Mouse (Mus musculus) kidney, postnatal 14 days (tissue): ENCODE data around the gene Sult6b2.
A peak's percentile ranks its signal among the peaks of the same experiment; 100 is the strongest.

Experiments used
- DNase-seq: peaks from one replicate; pipeline ENCODE4 v3.0.0; 2022; ENCODE audit warnings: mixed read lengths

Sult6b2 gene

DNA sequence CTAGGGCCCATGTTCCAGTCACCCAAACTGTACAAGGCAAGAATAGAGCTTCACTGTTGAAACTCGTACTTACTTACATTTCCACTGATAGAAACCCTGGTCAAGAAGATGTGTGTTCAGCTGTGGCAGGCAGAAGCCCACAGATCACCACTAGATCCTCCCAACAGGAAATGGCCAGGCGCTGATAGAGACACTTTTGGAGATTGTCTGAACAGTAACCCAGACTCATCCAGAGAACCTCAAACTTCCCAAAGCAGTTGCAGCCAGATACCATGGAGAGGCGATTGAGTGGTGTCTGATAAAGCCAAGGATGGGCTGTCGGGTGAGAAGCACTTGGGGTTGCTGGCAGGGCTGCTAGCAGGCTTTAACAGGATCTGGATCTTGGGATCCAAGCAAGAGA lies 27.4 kb downstream of the Sult6b2 start:
- no peak for DNase-seq

DNA sequence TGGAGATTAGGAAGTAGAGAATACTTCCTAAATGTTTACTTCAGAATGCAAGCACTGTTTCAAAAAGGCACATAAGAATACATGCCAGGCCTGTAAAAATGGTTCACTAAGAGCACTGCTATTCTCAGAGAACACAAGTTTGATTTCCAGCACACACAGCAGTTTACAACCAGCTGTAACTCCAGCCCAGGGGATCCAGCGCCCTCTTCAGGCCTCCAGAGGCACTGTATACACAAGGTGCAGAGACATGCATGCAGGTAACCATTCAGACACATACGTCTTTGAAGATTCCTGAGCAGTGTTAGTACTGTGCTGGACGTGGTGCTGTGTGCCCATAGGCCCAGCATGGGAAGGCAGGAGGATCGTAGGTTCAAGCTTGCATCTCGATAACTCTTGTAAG lies 30.7 kb downstream of the Sult6b2 start:
- DNase-seq = no peak

DNA sequence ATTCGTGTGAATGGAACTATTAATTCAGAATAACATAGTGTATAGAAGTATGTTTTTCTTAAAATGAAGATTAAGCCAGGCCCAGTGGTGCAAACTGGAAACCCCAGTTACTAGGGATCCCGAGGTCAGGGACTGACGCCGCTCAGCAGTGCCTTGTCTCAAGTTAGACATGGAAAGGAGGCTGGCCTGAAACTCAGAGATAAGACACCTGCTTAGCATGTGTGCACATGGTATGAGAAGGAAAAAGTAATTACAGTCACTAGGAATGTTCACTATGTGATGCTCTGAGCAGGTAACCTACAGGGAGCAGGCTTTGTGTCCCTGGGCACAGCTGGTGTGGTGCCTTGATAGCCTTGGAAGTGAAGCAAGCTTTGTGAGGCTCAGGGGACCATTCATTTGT lies 32.7 kb downstream of the Sult6b2 start:
- no peak for DNase-seq

DNA sequence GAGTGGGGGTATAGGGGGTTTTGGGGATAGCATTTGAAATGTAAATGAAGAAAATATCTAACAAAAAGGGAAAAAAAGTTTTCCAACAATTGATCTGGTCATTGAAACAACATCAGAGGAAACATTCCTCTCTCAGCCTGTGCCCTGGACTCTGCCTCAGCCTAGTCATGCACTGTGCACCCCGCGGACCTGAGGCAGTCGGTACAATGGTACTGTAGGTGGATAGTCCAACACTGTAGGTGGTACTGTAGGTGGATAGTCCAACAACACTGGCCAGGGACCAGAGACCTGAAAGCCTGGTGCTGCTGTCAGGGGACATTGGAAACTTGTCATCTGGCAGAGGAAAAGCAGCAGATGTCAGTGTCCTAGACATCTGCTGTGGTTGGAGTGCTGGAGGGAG lies 34.4 kb downstream of the Sult6b2 start:
- DNase-seq = peak; percentile 28

DNA sequence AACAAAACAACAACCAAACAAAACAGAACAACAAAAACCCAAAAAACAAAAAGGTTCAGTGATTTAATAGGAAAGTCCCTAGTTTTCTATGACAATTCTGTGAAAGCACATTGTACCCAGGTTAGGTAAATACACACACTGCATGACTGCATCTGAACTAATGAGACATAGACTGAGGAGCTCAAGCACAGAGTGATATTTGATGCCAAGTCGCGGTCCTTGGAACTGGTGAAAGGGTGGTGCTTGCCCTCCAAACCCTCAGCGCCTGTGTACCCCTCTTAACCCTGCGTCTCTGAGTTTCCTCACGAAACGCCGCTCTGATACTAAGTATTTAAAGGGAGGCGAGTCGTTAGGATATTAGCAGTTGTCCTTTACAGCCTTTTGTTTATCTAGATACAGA lies 37.0 kb downstream of the Sult6b2 start:
- no peak for DNase-seq

DNA sequence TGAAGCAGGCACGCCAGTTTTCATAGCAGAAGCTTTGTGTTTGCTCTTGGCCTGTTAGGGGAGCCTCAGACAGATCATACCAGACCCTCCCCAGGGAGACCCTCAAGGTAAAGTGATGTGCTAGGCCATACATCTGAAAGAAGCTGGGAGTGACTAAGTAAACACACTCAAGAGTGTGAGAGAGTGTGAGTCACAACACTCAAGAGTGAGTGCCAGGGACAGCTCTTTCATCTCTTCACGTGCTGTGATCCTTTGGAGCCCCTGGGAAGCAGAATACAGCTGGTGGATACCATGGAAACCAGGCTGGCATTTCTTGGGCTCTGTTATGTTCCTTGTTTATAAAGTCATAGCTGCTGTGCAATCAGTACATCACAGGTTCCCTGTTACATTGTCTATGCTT lies 39.4 kb downstream of the Sult6b2 start:
- no peak for DNase-seq

DNA sequence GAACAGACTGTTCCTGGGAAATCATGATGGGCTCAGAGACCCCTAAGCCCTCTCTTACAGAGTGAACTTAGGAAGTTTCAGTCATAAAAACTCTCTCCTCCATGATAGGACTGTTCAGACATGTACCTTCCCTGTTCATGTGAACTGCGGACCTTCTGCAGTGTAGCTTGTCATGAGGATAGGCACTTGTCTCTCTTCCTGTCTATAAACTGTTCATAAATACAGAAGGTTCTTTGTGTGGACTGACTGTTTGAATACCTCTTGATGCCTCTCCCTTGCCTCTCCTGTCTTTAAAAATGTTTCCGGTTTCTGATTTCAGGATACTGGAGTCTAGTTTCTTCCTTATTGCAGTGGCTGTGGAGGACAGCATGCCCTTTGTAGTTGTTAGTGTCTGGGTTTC lies 44.7 kb downstream of the Sult6b2 start:
- no peak for DNase-seq

DNA sequence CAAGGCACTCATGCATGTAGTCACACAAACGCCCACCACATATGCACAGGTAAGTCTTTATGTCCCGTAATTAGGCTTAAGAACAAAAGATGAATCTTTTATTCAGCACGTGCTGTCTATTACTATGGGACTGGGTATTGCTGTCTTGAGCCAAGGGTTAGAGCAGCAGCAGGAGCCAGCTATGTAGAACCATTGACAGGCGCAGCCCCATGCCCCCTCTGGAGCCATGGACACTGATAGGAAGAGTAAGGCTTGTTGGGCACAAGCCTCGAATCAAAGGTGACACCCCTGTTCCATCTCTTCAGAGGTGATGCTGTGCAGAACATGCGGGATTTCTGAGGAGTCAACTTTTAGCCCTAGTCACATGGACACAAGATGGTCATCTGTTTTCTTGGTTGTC lies 45.7 kb downstream of the Sult6b2 start:
- DNase-seq = no peak

DNA sequence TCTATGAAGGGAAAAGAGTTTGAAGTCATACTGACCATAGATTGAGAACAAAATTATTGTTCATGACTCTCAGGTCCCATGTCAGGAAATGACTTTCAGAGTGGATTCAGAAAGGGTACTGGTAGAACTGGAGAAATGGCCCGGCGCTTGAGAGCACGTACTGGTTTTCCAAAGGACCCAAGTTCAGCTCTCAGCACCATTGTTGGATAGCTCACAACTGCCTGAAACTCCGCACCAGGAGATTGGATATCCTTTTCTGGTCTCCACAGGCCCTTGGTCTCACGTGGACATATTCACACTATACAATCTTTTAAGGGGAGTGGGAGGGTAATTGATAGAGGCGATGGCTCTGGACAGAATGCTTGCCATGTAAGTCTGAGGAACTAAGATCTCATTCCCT lies 46.3 kb downstream of the Sult6b2 start:
- DNase-seq = no peak

DNA sequence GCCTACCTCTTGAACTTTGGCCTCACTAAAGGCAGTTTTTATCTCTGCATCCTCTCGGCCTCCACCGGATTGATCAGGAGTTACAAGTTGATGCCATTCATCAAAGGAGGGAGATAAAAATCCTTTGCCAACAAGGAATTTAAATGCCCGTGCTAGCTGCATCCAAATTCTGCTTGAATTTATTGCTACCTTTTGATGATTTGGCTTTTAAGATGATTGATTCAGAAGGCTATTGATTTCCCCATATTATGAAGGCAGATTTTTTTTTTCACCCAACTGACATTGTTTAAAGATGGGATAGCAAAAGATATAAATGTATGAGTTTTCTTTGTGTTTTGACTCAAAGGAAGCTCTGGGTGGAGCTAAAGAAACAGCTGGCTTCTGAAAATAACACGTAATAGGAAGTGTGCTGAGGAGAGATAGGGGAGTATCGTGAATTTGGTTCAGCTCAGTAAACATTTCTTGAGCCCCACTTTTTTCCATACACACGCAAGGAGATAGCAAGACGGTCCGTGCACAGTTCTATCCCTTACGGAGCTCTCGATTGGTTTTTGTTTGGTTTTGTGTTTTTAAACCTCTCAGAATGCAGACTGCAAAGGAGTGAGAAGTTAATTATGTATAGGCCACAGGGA lies 46.9 kb downstream of the Sult6b2 start:
- DNase-seq = no peak

DNA sequence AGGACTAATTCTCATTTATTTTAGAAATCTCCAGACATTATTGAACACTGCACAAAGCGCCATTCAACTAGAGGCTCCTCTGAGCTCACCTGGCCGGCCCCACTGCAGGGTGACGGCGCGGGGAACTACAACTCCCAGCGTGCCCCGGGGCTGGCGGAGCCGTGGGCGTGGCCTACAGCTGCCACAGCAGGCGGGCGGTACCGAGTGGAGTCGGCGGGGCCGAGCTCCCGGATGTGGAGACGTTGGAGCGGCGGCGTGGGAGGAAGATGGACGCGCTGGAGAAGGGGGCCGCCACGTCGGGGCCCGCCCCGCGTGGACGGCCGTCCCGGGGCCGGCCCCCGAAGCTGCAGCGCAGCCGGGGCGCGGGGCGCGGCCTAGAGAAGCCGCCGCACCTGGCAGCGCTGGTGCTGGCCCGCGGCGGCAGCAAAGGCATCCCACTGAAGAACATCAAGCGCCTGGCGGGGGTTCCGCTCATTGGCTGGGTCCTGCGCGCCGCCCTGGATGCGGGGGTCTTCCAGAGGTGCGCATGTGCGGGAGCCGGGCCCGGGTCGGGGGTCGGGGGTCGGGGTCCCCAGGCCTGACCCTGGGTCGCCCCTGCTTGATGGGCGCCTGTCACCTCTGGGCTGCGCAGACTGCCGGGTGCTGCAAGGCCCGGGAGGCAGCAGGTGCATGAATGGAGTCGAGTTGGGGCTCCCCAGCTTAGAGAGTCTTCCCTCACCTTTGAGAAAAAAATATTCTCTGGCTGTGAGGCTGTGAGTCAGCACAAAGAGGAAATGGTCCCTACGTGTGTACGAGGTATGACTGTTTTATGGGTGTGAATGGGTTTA lies 47.6 kb downstream of the Sult6b2 start, which contains the start of gene Cmas:
Cmas (plus strand) TSS at position 180 of the 827 bp plus-strand sequence.
- peak; percentile 93 for DNase-seq

DNA sequence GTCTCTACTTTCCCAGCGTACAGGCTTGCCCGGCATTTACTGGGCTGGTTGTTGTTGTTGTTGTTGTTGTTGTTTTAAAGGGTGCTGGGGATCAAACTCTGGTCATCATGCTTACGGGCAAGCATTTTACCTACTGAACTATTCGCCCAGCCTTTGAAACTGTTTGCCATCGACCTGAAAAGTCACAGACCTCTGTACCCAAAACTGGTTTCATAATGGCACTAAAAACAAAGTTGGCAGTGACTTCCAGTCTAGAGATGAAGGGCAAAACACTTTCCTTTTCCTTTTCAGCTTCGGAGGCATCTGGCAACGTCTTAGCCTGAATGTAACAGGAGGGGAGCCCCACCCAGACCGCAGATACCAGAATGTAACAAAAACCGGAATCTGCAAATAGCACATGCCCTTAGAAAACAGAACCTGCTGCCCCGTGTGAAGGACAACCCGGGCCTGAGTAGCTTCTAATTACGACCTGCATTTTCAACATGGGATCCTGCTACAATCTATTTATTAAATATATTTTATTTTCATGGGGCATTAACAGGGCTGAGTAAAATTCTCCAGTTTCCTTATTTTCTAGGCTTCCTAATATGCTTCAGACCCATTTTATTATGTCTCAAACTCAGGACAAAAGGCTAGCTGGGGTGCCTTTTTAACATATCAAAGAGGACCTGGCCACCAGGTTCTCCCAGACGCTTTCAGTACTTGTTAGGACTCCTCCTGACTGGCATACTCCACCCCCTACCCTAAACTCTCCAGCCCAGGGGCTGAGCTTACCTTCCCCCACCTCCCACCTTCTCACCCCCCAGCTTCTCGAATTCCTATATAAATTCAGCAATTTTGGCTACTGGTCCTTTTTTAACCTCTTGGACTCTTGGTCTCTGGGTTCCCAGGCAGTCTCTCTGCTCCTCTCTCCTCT lies 51.7 kb downstream of the Sult6b2 start:
- DNase-seq = no peak

DNA sequence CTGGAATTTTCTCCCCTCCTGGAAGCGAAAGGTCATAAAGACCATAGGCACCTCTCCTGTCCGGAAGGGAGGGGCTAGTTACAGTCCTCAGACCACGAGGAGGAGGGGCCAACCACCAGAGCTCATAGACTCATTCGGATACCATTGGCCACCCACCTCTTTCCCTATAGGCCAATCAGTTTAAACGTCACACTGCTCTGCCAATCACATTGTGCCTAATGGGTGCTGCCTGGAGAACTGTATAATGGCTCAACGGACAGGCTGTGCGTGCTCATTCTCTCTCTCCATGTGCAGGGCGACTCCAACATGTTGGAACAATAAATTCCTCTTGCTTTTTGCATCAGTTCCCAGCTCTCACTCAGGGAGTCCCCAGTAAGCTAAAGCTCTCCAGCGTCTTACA lies 52.9 kb downstream of the Sult6b2 start:
- no peak for DNase-seq

DNA sequence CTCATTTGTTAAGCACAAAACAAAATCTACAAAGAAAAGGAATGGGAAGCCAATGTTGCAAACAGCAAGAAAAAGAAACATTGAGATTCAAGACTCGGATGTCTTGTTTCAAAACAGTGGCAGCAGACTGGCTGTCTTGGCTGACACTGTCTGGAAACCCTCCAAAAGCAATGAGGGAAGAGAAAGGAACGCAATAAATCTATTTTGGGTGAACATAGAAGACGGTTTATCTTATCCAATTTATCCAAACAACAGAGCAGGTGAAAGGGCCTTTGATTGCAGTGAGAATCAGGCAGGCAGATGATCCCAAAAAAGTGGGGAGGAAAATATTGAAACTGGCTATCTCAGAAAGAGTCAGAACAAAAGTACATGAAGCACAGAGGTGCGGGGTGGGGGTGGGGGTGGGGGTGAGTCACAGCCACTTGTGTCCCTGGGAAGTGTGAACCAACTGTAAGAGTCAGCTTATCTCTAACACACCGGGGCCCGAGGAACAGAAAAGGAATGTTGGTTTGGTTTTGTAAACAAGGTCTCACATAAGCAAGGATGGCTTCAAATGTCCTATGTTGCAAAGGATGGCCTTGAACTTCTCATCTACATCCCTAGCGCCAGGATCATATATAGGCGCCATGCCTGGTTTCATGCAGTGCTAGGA lies 56.1 kb downstream of the Sult6b2 start:
- no peak for DNase-seq

DNA sequence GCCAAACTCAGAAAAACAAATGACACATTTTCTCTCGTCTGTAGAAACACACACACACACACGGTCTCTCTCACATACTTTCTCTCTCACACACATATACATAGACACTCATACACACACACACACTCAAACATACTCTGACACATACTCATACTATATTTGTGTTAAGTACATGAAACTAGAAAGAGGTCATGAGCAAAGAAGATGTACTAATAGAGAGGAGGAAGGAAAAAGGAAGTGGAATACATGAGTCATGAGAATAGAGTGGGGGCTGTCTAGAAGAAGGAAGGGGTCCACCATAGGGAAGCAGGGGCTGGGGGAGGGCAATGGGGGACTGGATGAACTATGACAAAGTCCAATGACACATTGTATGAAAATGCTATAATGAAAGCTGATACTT lies 57.1 kb downstream of the Sult6b2 start:
- DNase-seq = no peak

DNA sequence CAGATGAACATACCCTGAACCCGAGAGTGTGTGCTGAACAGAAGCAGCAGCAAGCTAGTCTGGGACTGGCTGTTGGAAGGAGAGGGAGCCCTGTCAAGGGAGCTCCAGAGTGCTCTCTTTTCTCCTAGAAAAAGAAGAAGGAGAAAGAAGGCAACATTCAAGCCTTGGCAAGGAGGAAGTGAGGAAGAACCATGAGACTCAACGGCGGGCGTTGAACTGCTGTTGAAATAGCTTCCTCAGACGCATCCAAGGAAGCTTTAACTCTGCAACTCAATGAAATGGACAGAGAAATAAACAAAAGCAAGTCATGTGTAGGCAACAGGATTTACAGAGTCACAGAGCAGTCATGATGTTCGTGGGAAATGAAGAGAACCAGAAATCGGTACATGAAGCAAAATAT lies 57.5 kb downstream of the Sult6b2 start:
- no peak for DNase-seq

DNA sequence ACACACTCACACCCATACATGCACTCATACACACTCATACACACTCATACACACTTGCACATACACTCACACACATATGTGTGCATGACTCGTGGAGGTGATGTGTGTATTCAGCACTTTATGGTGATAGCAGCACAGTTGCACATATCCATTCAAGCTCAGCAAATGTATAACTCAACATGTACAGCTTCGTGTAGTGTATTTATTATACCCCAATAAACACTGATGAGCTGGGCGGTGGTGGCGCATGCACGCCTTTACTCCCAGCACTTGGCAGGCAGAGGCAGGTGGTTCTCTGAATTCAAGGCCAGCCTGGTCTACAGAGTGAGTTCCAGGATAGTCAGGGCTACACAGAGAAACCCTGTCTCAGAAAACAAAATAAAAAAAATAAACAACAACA lies 58.8 kb downstream of the Sult6b2 start:
- DNase-seq = no peak

DNA sequence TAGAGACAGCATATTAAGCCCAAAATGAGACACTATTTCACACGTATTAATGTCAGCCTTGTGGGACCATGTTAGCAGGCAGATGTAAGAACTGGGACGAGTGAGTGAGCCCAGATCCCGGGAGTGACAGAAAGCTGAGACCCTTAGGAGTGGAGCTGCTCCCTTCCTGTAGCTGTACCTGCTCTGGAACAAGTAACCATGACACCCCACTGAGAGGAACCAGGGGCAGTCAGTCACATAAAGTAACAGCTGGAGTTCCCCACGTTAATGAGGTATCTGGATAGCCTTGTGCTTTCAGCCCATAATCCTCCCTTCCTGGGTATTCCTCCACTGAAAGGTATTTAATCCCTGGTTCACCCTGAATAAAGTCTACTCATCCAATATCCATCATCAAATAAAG lies 61.1 kb downstream of the Sult6b2 start:
- no peak for DNase-seq

DNA sequence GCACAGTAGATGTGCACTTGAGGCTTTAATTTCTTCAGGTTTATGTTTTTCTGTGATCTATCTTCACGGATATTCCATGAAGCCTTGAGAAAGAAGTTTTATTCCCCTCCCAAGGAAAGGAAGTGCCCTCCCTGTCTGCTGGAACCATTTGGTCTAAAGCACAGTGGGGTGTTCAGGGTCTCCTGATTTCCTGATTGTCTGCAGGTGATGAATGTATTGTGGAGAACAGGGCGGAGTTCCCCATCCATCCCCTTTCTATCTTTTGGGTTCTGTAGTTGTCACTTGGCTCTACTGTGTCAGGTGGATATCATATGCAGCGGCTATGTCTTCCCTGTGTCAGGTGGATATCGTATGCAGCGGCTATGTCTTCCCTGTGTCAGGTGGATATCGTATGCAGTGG lies 62.5 kb downstream of the Sult6b2 start:
- DNase-seq = no peak

DNA sequence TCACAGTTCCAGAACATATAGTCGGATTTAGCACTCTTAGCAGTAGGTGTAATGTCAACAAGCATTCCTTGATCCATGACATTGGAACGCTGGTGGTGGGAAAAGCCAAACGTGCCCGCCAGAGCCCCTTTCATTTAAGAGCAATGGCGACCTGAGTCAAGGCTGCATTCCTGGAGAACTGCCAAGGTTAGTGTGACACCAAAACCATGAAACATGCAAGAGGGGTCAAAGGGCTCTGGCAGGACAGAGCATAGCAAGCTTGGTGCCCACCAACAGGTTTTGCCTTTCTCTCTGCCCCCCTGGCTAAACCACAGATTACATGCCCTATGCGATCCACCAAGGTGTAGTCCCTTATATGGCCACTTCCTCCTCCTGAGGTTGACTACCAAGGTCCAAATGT lies 65.7 kb downstream of the Sult6b2 start:
- no peak for DNase-seq

DNA sequence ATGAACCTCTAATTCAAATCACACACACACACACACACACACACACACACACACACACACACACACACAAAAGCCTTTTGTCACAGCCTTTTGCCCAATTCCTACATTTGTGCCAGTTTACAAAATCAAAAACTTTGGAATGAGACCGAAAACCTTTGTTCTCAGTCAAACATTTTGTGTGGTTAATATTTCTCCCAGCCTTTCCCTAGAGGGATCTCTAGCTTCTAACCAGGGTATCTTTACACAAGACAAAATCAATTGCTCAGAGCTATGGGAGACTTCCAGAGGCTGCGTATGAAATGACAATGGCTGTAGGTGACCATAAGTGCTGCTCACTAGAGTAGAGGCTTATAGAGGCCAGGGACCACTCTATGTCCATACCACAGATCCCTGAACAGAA lies 66.1 kb downstream of the Sult6b2 start:
- no peak for DNase-seq

DNA sequence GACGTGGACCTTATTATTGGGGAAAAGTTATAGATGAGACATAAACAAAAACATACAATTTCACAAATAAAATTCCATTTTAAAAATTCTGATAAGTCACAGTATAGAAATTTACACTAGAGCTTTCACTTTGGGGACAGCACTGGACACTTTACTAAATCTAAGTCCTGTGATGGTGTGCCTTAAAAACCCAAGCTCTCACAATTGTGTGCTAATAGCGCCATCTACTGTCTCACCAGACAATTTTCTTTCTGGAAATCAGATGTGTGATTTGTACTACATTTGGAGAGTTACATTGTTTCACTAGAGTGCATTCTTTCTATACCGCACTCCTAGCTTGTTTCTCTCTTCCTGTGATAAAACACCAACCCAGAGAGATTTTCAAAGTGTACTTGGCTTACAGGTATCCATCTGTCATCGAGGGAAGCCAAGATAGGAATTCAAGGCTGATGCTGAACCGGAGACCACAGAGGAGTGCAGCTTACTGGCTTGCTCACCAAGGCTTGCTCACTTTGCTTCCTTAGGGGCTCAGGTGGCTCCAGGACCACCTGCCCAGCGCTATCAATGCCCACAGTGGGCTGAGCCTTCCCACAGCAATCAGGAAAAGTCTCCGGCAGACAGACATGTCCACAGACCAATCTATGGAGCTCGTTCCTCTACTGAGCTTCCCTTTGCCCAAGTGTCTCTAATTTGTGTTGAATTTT lies 68.8 kb downstream of the Sult6b2 start:
- DNase-seq = peak; percentile 51
